Mouse (Mus musculus) megakaryocyte, embryonic 14.5 days (primary cell): Measurements from ENCODE around the gene BC107364.

Source experiments
- FLI1 ChIP-seq: IDR thresholded peaks from 2 replicates; pipeline ENCODE4 v1.6.1; 2012; ENCODE audit warnings: low read length, inconsistent platforms, mixed read lengths
- GATA1 ChIP-seq: IDR thresholded peaks from 3 replicates; pipeline ENCODE4 v1.6.1; 2012; ENCODE audit warnings: mixed read lengths, low read length, inconsistent platforms, borderline replicate concordance

DNA sequence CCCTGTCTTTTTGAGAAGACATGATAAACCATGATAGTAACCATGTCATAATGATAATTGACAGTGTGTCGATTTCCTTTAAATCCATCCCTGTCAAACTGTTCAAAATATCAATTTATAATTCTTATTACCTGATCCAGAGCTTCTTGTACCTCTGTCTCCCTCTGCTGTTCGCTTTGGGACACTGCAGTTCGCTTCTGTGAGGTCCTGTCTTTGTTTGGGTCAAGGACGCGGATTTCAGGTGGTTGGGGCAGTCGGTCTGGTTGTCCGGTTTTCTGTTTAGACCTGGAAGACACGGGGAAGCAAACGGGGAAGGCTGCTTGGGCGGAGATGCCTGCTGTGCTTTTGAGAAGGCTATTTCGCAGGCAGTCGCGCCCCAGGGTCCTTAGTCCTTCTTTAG, 11.5 kb downstream of the BC107364 start:
- TF ChIP-seq GATA1 (no peak), FLI1 (no peak)
